Mouse (Mus musculus) left cerebral cortex, adult 11 months (tissue): ENCODE data around the gene Akap1.

Source experiments
- DNase-seq: peaks from one replicate; pipeline ENCODE4 v3.0.0; 2022; ENCODE audit warnings: low spot score

The Akap1 gene

GRCm38 (mm10) chr11:88842315-88842975 is 21.9 kb downstream of the Akap1 start:
- no peak for DNase-seq

GRCm38 (mm10) chr11:88841406-88841805 is 23.0 kb downstream of the Akap1 start:
- DNase-seq: no peak

GRCm38 (mm10) chr11:88840724-88841350 is 23.5 kb downstream of the Akap1 start:
- no peak for DNase-seq

DNA sequence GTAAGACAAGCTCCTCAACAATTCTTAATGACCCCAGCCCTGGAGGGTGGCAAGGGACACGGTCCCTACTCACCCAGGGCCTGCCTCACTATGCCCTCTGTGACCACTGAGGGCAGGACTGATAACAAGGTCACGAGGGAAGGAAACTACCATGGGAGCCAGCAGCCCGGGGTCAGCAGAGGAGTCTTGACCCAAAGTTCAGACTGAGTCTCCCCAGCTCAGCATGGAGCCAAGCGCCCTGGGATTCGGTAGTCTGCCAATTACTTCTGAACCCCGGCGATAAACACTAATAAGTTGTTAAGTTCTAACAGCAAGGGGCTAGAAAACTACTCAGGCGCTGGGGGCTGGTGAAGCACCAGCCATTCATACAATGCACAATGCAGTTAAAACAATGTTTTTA is 24.1 kb downstream of the Akap1 start:
- no peak for DNase-seq

DNA sequence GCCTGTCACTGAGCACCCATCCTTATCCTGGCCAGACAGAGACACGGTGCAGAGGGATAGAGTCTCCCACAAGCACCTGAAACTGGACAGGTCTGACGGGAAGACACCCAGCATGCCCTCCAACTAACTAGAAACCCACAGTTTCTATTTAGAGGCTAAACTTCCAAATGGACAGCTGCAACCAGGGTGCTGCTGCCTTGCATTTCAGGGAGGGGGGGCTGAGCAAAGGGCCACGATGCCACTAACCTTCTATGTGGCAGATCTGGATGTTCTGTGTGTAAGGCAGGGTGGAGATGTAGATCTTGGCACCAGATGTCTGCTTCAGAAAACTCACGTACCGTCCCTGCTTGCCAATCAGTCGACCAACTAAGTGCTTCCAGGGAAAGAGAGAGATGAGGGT is 25.0 kb downstream of the Akap1 start:
- no peak for DNase-seq

- no peak for DNase-seq
Measured at GRCm38 (mm10) chr11:88838630-88839029, 25.8 kb downstream of the Akap1 start.

GRCm38 (mm10) chr11:88834606-88835005 is 29.8 kb downstream of the Akap1 start:
- DNase-seq: no peak

- no peak for DNase-seq
Measured at GRCm38 (mm10) chr11:88834134-88834533, 30.3 kb downstream of the Akap1 start.

DNA sequence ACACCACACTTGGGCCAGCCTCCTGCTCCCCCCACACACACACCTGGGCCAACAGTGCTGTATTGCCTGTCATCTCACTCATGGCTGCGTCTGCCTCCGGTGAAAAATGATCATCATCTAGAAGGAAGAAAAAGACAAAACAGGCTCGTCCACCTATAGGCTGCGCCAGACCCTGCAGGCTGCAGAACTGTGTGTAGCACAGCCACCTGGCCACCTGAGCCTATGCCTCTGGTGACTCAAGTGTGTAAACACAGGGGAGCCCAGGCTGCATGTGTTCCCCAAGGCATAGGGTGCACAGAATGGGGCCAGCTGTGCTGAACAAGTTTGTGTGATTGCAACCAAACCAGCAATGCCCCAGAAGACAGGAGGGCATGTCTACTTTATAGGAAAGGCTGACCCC is 31.3 kb downstream of the Akap1 start:
- no peak for DNase-seq

GRCm38 (mm10) chr11:88830257-88830804 is 34.1 kb downstream of the Akap1 start:
- no peak for DNase-seq

GRCm38 (mm10) chr11:88828528-88828927 is 35.9 kb downstream of the Akap1 start:
- no peak for DNase-seq

- DNase-seq: no peak
Measured at GRCm38 (mm10) chr11:88825909-88826308, 38.5 kb downstream of the Akap1 start.

DNA sequence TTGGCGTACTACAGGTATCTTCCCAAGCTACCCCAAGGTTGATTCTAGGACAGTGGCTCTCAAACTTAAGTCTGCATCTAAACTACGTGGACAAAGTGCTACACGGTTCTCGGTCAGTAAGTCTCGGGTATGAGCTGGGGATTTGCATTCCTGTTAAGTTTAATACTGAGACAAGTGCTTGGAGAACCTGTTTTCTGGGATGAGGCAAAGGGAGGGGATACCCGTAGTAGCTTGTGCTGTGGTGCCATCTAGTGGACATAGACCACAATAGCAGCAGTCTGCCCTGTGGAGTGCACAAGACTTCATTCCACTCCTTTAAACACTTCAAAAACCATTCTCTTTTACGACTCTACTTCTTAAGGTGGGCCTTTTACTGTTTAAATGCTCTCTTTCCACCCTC is 41.4 kb downstream of the Akap1 start:
- DNase-seq: peak; percentile 64

DNA sequence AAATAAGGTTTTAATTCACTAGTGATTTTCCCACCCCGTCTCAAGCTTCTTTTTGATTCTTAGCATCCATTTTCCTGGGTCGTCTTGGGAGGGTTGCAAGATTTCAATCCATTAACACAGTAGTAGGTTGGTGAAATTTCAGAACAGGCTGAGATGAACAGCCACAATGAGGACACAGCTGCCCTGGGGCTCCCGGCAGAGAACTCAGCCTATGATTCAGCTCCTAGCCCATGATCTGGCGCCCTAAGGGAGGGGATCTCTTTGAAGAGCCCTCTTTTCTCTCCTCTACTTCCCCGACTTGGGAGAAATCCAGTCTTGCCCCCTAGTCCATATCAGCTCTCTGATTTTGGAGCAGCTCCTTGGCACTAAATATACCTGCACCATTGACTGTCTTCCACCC is 41.9 kb downstream of the Akap1 start:
- no peak for DNase-seq

- DNase-seq: no peak
Measured at GRCm38 (mm10) chr11:88820742-88821576, 43.4 kb downstream of the Akap1 start.

- DNase-seq: no peak
Measured at GRCm38 (mm10) chr11:88820253-88820652, 44.1 kb downstream of the Akap1 start.

GRCm38 (mm10) chr11:88817061-88817460 is 47.3 kb downstream of the Akap1 start:
- no peak for DNase-seq

GRCm38 (mm10) chr11:88803231-88804010 is 61.0 kb downstream of the Akap1 start:
- no peak for DNase-seq

DNA sequence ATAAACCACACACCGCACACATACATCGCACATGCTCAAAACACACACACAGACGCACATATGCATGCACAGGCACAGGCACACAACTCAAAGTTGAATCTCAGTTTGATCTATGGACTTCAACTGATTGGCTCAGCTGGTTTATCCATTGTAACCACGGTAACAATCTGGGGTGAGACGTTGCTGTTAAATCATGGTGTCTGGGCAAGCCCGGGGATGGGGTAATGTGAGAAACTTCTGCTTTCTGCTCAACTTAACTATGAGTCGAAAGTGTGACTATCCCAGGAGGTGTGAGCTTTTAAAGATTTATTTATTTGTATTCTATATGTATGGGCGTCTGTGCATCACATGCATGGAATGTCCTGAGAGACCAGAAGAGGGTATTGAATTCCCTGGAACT is 68.2 kb downstream of the Akap1 start:
- no peak for DNase-seq

GRCm38 (mm10) chr11:88789893-88790292 is 74.5 kb downstream of the Akap1 start:
- DNase-seq: no peak

GRCm38 (mm10) chr11:88786816-88787215 is 77.6 kb downstream of the Akap1 start:
- no peak for DNase-seq

DNA sequence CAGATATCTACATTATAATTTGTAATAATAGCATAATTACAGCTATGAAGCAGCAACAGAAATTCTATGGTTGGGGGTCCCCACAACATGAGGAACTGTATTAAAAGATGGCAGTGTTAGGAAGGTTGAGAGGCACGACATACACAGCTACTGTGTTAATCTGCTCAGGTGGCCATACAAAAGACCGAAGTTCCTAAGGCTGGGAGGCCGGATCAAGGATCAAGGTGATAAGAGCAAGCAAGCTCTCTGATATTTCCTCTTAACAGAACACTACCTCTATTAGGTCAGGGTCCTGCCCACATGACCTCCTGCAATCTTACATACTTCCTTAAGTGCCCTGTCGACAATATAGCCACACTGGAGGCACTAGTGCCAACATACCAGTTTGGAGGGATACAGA is 80.9 kb downstream of the Akap1 start:
- DNase-seq: no peak
